Mouse (Mus musculus): ENCODE data around the gene Panx3.

Panx3 gene

GRCm38 (mm10) chr9:37669115-37669514 is at the start of gene Panx3:
Gene Panx3, minus strand, starts transcription at chr9:37669235.
- no peak for DNase-seq (ENCODE audit: low spot score)

GRCm38 (mm10) chr9:37716150-37716549 is 47.1 kb upstream of the Panx3 start, which contains the start of gene Olfr160:
Gene Olfr160, minus strand, starts transcription at chr9:37716250.
- no peak for DNase-seq (ENCODE audit: low spot score)

- no peak for DNase-seq (ENCODE audit: low spot score)
These were observed 21.1 kb upstream of the Panx3 start for GRCm38 (mm10) chr9:37689970-37690686.

DNA sequence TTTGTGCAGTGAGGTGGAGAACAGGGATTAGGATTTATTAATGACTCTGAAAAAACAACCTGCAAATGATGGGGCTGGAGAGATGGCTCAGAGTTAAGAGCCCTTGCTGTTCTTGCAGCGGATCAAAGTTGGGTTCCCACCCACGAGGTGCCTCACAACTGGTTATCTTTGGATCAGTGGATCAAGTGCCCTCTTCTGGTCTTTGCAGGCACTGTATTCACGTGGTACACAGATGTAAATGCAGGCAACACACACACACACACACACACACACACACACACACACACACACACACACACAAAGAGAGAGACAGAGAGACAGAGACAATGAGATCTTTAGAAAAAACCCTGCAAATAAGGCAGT is 18.9 kb upstream of the Panx3 start:
- DNase-seq (ENCODE audit: low spot score), result no peak

DNA sequence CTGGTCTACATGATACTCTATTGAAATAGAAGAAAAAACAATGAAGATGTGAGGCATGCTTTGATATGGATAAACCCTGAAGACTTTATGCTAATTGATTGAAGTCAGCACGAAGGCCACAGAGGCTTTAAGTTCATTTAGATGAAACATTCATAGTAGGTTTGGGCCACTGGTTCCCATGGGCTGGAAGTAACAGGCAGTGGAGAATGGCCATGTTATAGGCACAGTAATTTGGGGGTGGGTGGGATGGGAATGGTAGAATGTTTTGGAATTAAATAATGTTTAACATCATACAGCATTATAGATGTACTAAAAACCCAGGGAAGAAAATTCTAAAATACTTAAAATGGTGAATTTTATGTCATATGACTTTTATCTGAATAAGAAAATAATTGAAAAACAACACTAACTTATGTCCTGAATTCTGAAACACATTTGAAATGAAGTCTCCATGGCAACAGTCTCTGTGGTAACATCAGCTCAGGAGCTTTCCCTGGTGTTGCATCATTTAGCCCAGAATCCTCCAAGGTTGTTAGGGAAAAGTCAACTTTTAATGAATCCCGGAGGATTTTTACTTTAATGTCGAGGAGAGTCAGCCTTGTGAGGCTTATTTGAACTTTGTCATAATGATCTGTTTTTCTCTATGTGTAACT is 18.4 kb upstream of the Panx3 start:
- DNase-seq (ENCODE audit: low spot score), result no peak

GRCm38 (mm10) chr9:37681123-37681522 is 12.1 kb upstream of the Panx3 start:
- no peak for DNase-seq (ENCODE audit: low spot score)

DNA sequence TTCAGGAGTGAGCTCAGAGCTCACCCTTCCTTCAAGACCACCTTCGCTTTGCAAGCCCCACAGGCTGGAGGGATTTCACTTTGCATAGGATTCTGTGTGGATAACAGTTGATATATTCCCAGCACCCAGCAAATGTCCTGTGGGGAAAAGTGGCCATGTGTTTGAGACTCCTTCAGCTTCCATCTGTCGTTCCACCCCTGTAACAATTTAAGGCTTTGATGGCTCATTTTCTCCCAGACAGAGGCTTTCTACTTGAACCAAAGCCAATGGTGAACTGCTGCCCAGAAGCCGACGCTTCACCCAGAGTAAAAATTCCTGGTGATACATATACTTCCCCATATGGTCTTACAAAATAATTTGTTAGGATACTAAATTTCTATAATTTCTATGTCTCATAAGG is 6.3 kb upstream of the Panx3 start:
- no peak for DNase-seq (ENCODE audit: low spot score)

DNA sequence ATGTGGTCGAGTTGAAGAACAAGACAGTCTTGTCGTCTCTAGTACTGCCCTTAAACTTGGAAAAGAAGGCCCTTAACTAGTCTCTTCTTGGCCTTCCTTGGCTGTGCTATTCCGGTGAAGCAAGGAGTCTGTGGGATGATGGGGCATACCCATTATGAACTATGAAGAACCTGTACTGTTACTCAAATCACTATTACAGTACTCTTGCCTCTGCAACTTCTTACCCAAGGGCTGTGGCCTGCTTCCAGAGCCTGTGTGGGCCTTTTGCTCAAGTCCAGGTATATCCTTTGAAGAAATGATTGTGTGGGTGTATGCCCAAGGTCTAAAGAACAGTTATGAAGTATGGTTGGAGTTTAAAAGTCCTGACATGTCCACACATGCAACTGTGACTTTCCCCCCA is 1.2 kb upstream of the Panx3 start:
- no peak for DNase-seq (ENCODE audit: low spot score)

DNA sequence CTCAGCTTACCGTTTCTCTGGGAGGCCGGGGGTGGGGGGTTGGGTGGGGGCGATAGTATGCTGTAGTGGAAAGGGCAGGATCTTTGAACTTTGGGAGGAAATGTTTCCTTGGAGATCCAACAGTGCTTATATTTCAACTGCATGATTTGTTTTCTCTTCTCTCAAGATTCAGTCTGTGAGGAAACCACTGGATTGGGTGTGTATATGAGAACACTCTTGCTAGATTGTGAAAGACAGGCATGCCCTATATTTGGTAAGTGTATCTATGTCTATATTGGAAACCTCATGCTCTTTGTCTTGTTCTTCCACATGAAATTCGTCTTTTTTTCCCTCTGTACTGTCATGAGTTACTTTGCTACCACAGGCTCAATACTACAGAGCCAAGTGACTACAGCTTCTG is 643 bp upstream of the Panx3 start:
- no peak for DNase-seq (ENCODE audit: low spot score)

DNA sequence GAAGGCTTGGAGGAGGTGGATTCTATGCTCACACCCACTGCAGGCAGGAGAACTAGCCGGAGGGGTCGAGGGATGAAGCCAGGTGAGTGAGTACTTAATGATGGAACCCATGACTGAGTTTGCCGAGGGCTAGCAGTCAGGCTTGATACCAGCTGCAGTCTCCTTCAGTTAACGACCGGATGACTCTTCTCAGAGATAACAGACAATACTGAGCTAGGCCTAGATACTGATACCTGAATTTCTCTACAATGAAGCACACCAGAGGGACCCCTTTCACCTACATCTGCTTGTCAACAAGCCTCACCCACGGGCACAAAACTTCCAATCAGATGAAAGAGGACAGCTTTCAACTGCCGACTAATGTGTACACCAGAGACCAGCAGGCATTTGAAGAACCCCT is 3.0 kb downstream of the Panx3 start:
- DNase-seq (ENCODE audit: low spot score), result no peak

DNA sequence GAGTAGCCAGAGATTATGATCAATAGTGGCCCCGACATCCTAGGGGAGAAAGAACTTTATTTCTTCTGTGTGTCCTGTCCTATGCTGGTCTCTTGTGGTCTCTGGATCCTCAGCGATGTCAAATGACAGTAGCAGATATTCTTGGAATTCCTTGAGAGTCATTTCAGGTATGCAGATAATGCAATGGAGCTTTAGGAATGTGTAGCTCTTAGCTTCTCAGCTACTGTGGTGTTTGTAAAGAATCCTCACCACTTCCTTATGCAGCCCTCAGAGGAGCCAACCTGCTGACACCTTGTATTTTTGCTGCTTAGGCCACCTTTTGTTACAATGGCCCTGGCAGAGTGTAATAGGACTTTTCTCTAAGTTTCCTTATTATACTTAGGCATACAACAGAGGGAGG is 4.4 kb downstream of the Panx3 start:
- DNase-seq (ENCODE audit: low spot score), result no peak

- DNase-seq (ENCODE audit: low spot score), result no peak
These were observed 5.8 kb downstream of the Panx3 start for GRCm38 (mm10) chr9:37663210-37663609.

GRCm38 (mm10) chr9:37659413-37659812 is 9.6 kb downstream of the Panx3 start:
- no peak for DNase-seq (ENCODE audit: low spot score)

- DNase-seq (ENCODE audit: low spot score), result peak; percentile 84
These were observed 12.0 kb downstream of the Panx3 start, which contains the start of gene Tbrg1 for GRCm38 (mm10) chr9:37656931-37657481. Gene Tbrg1, minus strand, starts transcription at chr9:37657312.

DNA sequence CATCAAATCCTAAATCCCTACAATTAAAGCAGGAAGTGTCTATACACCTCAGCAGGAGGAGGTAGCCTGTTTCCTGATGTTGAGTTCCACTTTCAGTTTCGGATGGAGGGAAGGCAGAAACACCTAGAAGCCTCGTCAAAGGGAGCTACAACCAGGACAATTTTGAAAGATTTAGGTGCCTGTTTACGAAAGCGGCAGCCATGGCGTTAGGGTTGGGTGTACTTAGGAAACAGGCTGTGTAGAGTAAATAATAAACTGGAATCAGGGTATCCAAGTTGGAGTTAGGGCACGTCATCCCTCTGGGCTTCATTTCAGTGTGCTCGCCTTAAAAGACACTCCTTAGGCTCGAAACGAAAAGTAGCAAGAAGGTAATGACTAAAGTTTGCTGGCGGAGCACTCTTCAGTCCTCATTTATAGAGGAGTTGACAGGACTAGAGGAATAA is 12.6 kb downstream of the Panx3 start:
- DNase-seq (ENCODE audit: low spot score), result peak; percentile 43

DNA sequence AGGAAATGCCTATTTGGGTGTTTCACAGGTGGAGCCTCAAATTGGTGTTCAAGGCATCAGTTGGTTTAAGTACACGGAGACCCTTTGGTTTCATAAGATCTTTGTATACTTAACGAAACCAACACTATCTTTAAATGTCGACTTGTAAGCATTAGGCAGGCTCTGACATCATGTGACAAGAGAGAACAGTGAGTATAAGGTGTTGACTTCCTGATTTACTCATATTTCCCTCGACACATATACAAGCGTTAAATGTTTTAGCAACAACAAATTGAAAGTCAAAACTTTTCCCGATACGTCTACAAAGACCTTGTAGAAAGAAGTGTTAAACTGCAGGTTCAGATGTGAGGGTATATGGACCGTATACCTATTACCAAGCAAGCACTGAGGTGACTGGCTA is 13.1 kb downstream of the Panx3 start:
- no peak for DNase-seq (ENCODE audit: low spot score)

- no peak for DNase-seq (ENCODE audit: low spot score)
These were observed 15.2 kb downstream of the Panx3 start for GRCm38 (mm10) chr9:37653836-37654235.

- peak; percentile 34 for DNase-seq (ENCODE audit: low spot score)
These were observed 18.4 kb downstream of the Panx3 start for GRCm38 (mm10) chr9:37650639-37651038.

DNA sequence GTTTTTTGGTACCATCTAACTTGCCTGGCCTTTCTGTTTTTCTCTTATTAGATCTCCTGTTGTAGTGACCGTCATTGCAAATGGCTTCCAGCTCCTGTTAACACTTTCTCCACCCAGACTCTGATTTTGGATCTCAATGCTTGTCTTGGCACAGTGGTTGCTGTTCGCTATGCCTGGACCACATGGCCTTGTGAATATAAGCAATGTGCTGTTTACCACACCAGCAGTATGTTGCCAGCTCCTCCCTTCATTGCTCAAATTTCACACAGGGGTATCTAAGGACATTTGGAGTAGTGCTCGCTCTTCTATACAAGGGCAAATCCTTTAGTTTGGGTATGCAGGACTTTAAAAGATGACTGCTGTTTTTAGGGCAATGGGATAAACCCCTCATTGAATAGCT is 22.8 kb downstream of the Panx3 start:
- DNase-seq (ENCODE audit: low spot score), result no peak

DNA sequence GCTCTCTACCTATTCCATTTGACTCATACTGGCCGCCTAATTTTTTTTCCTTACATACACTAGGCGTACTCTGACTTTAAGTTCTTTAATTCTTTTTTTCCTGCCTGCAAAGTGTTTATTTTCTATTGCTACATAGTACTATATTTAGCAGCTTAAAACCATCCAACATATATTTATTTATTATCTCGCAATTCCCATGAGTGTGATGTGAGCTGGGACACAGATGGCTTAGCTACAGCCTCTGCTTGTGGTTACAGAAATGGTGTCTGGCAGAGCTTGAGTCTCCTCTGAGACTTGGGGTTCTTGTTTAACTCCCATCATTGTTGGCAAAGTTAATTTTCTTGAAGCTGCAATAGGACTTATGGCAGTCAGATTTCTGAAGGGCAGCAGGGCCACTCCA is 30.3 kb downstream of the Panx3 start:
- DNase-seq (ENCODE audit: low spot score), result no peak

DNA sequence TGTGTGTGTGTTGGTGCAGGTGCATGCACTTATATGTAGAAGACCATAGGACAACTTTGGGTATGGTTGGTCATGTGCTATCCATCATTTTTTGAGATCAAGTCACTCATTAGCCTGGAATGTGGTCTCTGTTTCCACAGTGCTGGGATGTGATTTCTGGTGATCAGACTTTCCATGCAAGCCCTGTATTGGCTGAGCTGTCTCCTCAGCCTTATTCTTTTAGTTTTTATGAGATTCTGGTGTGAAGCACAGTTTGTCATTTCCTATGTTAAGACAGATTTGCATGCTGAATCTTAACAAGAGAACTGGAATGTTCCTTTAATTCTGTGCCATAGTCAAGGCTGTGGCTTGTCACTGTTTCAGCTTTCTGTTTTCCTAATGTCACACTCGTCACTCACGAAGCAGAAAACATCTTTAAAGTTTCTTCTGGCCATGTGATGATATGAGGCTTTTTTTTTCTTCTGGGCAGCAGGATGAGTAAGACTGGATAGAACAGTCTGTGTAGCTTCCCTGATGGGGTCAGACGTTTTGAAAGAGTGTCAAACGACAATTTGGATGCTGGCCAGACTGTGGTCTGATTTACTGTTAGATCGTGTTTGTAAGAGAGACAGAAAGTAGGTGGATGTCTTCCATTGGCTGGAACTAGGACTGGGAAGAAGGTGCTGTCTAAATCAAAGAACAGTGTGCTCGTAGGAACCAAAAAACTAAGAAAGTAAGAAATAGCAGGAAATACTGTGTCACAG is 32.1 kb downstream of the Panx3 start:
- DNase-seq (ENCODE audit: low spot score), result no peak

GRCm38 (mm10) chr9:37636335-37636734 is 32.7 kb downstream of the Panx3 start:
- no peak for DNase-seq (ENCODE audit: low spot score)

DNA sequence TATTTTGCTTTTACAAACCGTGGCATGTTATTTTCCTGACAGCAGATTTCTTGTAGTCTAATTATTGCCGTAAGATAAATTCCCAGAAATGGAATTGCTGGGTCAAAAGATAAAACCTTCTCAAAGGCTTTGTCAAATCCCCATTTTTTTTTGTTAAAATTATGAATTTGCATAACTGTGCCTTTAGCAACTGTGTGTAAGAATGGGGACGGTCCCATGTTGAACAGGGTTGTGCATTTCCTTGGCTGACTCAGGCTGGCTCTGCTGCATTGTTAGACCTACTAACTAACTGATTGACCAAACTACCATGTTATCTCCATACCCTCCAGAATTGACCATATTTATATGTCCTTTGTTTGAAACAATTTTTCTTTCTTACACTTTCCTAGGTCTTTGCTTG is 34.8 kb downstream of the Panx3 start:
- DNase-seq (ENCODE audit: low spot score), result no peak
